Mouse (Mus musculus) MEL (cell line): ENCODE data around the gene Usf3. TPM values are rescaled to one million over a fixed set of nuclear protein-coding genes. Genes with fewer than 3 reads are reported as not detected.

Experiments
- DNase-seq: peaks from one replicate; pipeline ENCODE4 v3.0.0; 2011; ENCODE audit warnings: low read depth, low spot score
- H3K27ac ChIP-seq: 2 replicates; pipeline ENCODE4 v1.5.1; 2012; ENCODE audit warnings: low read depth, mild to moderate bottlenecking, control low read depth, low read length, moderate library complexity; ENCODE audit not compliant: control insufficient read depth
- H3K27me3 ChIP-seq, 2 experiments: fragments of 150-350 bp in 1 of 2; sonication (generic) in 1 of 2; 2 replicates each; pipeline ENCODE4 v1.6.1; 2012; ENCODE audit warnings: low read length in 2 of 2, mild to moderate bottlenecking in 2 of 2, improper control_type of control experiment in 1 of 2, moderate library complexity in 1 of 2; ENCODE audit not compliant: insufficient read depth in 2 of 2, control insufficient read depth in 1 of 2
- H3K36me3 ChIP-seq, 2 experiments: 2 replicates each; pipeline ENCODE4 v1.6.1; 2012 to 2014; ENCODE audit warnings: low read length in 2 of 2, improper control_type of control experiment in 1 of 2, inconsistent platforms in 1 of 2, mild to moderate bottlenecking in 1 of 2; ENCODE audit not compliant: insufficient read depth in 2 of 2, control insufficient read depth in 1 of 2
- H3K4me1 ChIP-seq, 2 experiments: fragments of 150-350 bp in 1 of 2; sonication (generic) in 1 of 2; 2 replicates each; pipeline ENCODE4 v1.6.1; 2012; ENCODE audit warnings: low read length in 2 of 2, improper control_type of control experiment in 1 of 2, mild to moderate bottlenecking in 1 of 2; ENCODE audit not compliant: insufficient read depth in 2 of 2, control insufficient read depth in 1 of 2
- H3K4me3 ChIP-seq, 2 experiments: fragments of 150-350 bp in 1 of 2; sonication (generic) in 1 of 2; 2 replicates each; pipeline ENCODE4 v1.5.1; 2012; ENCODE audit warnings: low read depth in 2 of 2, low read length in 2 of 2, mild to moderate bottlenecking in 2 of 2, moderate library complexity in 2 of 2, control low read depth in 1 of 2, improper control_type of control experiment in 1 of 2; ENCODE audit not compliant: control insufficient read depth in 1 of 2, insufficient read depth in 1 of 2
- H3K79me2 ChIP-seq: 2 replicates; pipeline ENCODE4 v1.6.1; 2012; ENCODE audit warnings: mild to moderate bottlenecking, low read length, moderate library complexity; ENCODE audit not compliant: control insufficient read depth, poor library complexity, insufficient read depth
- H3K9ac ChIP-seq: 2 replicates; pipeline ENCODE4 v1.6.1; 2012; ENCODE audit warnings: low read depth, mild to moderate bottlenecking, control low read depth, low read length, moderate library complexity; ENCODE audit not compliant: control insufficient read depth, poor library complexity, severe bottlenecking
- H3K9me3 ChIP-seq: fragments of 150-350 bp; sonication (generic); replicated peaks from 2 replicates; pipeline ENCODE4 v1.6.1; 2012; ENCODE audit warnings: mild to moderate bottlenecking, low read length, improper control_type of control experiment, moderate library complexity; ENCODE audit not compliant: insufficient read depth
- CHD1 ChIP-seq: IDR thresholded peaks from 2 replicates; pipeline ENCODE4 v1.6.1; 2012; ENCODE audit warnings: low read depth, mild to moderate bottlenecking, inconsistent platforms, low read length, improper control_type of control experiment
- E2F4 ChIP-seq: IDR thresholded peaks from 2 replicates; pipeline ENCODE4 v1.6.1; 2011; ENCODE audit warnings: low read depth, low read length, improper control_type of control experiment, borderline replicate concordance
- ETS1 ChIP-seq: IDR thresholded peaks from 2 replicates; pipeline ENCODE4 v1.6.1; 2012; ENCODE audit warnings: low read depth, mild to moderate bottlenecking, inconsistent platforms, low read length, improper control_type of control experiment, moderate library complexity
- GATA1 ChIP-seq: IDR thresholded peaks from 2 replicates; pipeline ENCODE4 v1.6.1; 2011; ENCODE audit warnings: low read depth, low read length, improper control_type of control experiment
- JUND ChIP-seq: IDR thresholded peaks from 2 replicates; pipeline ENCODE4 v1.6.1; 2011; ENCODE audit warnings: low read depth, mild to moderate bottlenecking, improper control_type of control experiment, low read length
- KAT2A ChIP-seq: conservative IDR thresholded peaks from 2 replicates; pipeline ENCODE4 v1.6.1; 2012; ENCODE audit warnings: low read depth, low read length, improper control_type of control experiment, inconsistent platforms
- MAX ChIP-seq: IDR thresholded peaks from 2 replicates; pipeline ENCODE4 v1.6.1; 2011; ENCODE audit warnings: low read length, improper control_type of control experiment
- MEF2A ChIP-seq: IDR thresholded peaks from 2 replicates; pipeline ENCODE4 v1.6.1; 2014; ENCODE audit warnings: low read depth, mild to moderate bottlenecking, inconsistent platforms, low read length, improper control_type of control experiment; ENCODE audit not compliant: poor library complexity, insufficient replicate concordance, severe bottlenecking; ENCODE audit errors: extremely low read depth
- MXI1 ChIP-seq: IDR thresholded peaks from 2 replicates; pipeline ENCODE4 v1.6.1; 2011; ENCODE audit warnings: mild to moderate bottlenecking, low read depth, low read length, improper control_type of control experiment
- MYB ChIP-seq: IDR thresholded peaks from 2 replicates; pipeline ENCODE4 v1.6.1; 2011; ENCODE audit warnings: mild to moderate bottlenecking, low read depth, low read length, improper control_type of control experiment
- NELFE ChIP-seq: IDR thresholded peaks from 2 replicates; pipeline ENCODE4 v1.6.1; 2011; ENCODE audit warnings: low read depth, low read length, improper control_type of control experiment
- NRF1 ChIP-seq: IDR thresholded peaks from 2 replicates; pipeline ENCODE4 v1.6.1; 2014; ENCODE audit warnings: low read depth, mild to moderate bottlenecking, inconsistent platforms, low read length, improper control_type of control experiment, moderate library complexity; ENCODE audit not compliant: poor library complexity, insufficient read depth, severe bottlenecking
- POLR2A ChIP-seq, 2 experiments: IDR thresholded peaks; 2 replicates each; pipeline ENCODE4 v1.6.1; 2011 to 2012; ENCODE audit warnings: low read length in 2 of 2, mild to moderate bottlenecking in 2 of 2, control low read depth in 1 of 2, improper control_type of control experiment in 1 of 2, low read depth in 1 of 2, moderate library complexity in 1 of 2; ENCODE audit not compliant: control insufficient read depth in 1 of 2, insufficient read depth in 1 of 2, poor library complexity in 1 of 2
- POLR2AphosphoS2 ChIP-seq: IDR thresholded peaks from 2 replicates; pipeline ENCODE4 v1.6.1; 2011; ENCODE audit warnings: low read length, improper control_type of control experiment
- POLR2AphosphoS5 ChIP-seq: IDR thresholded peaks from 2 replicates; pipeline ENCODE4 v1.6.1; 2012; ENCODE audit warnings: low read depth, borderline replicate concordance, mild to moderate bottlenecking, inconsistent platforms, low read length, moderate library complexity, mixed read lengths
- RCOR1 ChIP-seq: IDR thresholded peaks from 2 replicates; pipeline ENCODE4 v1.6.1; 2012; ENCODE audit warnings: low read depth, mild to moderate bottlenecking, inconsistent platforms, low read length, improper control_type of control experiment
- SIN3A ChIP-seq: IDR thresholded peaks from 2 replicates; pipeline ENCODE4 v1.6.1; 2012; ENCODE audit warnings: low read length, improper control_type of control experiment, inconsistent platforms
- TAL1 ChIP-seq: IDR thresholded peaks from 2 replicates; pipeline ENCODE4 v1.6.1; 2012; ENCODE audit warnings: mild to moderate bottlenecking, inconsistent platforms, low read length, moderate library complexity, mixed read lengths
- TBP ChIP-seq: IDR thresholded peaks from 2 replicates; pipeline ENCODE4 v1.8.0; 2011; ENCODE audit warnings: low read depth, low read length, improper control_type of control experiment
- TCF12 ChIP-seq: IDR thresholded peaks from 2 replicates; pipeline ENCODE4 v1.6.1; 2014; ENCODE audit warnings: low read depth, mild to moderate bottlenecking, inconsistent platforms, low read length, improper control_type of control experiment, moderate library complexity
- USF1 ChIP-seq: IDR thresholded peaks from 2 replicates; pipeline ENCODE4 v1.6.1; 2014; ENCODE audit warnings: low read depth, mild to moderate bottlenecking, inconsistent platforms, low read length, improper control_type of control experiment, moderate library complexity
- USF2 ChIP-seq, 2 experiments: IDR thresholded peaks; 2 replicates each; pipeline ENCODE4 v1.6.1; 2011 to 2012; ENCODE audit warnings: improper control_type of control experiment in 2 of 2, low read length in 2 of 2, borderline replicate concordance in 1 of 2, inconsistent platforms in 1 of 2, low read depth in 1 of 2, mild to moderate bottlenecking in 1 of 2; ENCODE audit not compliant: insufficient read depth in 1 of 2
- ZKSCAN1 ChIP-seq: IDR thresholded peaks from 2 replicates; pipeline ENCODE4 v1.6.1; 2012; ENCODE audit warnings: low read depth, mild to moderate bottlenecking, inconsistent platforms, low read length, improper control_type of control experiment, moderate library complexity
- ZMIZ1 ChIP-seq: IDR thresholded peaks from 2 replicates; pipeline ENCODE4 v1.6.1; 2012; ENCODE audit warnings: low read depth, mild to moderate bottlenecking, inconsistent platforms, low read length, improper control_type of control experiment, moderate library complexity
- polyA plus RNA-seq, 2 experiments: library from polyadenylated mRNA; stranded (reverse) in 1 of 2; unstranded in 1 of 2; fragments of >175 nt in 1 of 2; fragments of >200 nt in 1 of 2; gene quantifications; 2 replicates each; pipeline versions ENCODE4 v1.2.1 to v1.2.4; 2012; ENCODE audit warnings: low replicate concordance in 2 of 2, low read depth in 1 of 2; ENCODE audit not compliant: insufficient read length in 2 of 2, insufficient read depth in 1 of 2, missing spikeins in 1 of 2
- total RNA-seq: library from RNA; depleted of rRNA; stranded (reverse); fragments of 300-350 nt; gene quantifications from 2 replicates; pipeline ENCODE4 v1.2.3, GENCODE M21; 2012

The Usf3 gene
- total and polyA plus RNA-seq, 3 experiments, result 3.4 to 89.6 (median 11.0) TPM

- TF ChIP-seq TCF12 (no peak), TBP (no peak)
Observed at GRCm38 (mm10) chr16:44138979-44139535, 34.0 kb upstream of the Usf3 start (continued).

DNA sequence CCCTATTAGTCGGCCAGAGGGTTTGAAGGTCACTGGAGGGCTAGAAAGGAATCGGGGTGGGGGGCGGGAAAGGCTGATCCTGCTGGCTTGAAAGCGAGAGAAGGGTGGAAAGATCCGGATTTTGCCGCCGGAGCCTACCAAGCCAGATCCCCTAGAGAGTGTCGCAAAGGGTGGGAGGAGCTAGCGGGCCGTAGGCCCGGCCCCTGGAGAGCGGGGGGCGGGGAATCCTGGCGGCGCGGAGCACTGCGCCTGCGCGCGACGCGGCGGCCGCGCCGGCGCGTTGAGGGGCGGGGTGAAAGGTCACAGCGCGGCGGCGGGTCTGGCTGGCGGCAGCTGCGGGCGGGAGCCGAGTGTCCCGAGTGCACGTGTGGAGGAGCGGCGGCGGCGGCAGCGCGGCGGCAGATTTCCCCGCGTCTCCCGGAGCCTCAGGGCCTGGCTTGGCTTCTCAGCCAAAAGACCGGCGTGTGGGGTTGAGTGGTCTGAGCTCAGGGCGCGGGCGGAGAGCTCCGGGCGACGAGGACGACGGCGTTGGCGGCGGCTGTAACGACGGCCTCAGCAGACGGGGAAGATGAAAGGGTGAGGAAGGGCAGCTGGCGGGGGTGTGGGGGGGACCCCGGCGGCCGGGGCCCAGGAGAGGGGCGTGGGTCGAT lies 33.4 kb upstream of the Usf3 start, which contains the start of the genes Atp6v1a and Naa50:
TSS of gene Atp6v1a (minus strand) at position 170 of the 650 bp plus-strand sequence.
TSS of gene Naa50 (plus strand) at position 295 of the 650 bp plus-strand sequence.
- DNase-seq, result peak; percentile 88
- Histone ChIP-seq H3K36me3 (peaks cover 4 to 34% of the 10 kb centered on the region in 2 experiments), H3K9me3 (no peaks in the 10 kb centered on the region)

DNA sequence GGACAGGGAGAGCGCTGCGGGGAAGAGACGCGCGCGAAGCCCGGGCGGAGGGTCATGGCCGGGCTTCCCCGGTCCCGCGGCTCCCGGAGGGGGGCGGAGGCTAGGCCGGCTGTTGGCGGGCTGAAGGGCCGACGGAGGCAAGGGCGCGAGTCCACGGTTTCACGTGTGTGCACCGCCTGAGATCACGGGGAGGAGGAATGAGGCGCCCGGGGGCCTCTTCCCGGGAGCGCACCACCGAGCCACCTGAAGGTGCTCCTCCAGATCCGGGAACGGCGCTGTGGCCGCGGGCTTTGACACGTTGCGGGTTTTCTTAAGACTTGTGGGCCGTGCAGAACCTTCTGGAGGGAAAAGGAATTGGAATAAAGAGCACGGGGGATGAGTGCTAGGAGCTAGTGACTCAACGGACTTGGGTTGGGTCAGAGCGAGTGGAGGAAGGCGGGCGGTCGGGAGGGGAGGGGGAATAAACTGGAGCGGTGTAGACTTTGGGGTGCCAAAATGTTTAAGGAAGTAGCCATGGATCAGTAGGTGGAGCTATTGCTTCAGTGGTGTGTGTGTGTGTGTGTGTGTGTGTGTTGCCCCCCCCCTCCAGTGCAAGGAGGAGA lies 32.8 kb upstream of the Usf3 start:
- Histone ChIP-seq H3K4me3 (peak overlapping the region; percentile 96 to 100), H3K4me1 (peaks cover 6 to 11% of the 10 kb centered on the region in 2 experiments), H3K27me3 (no peaks in the 10 kb centered on the region), H3K9me3 (no peaks in the 10 kb centered on the region), H3K79me2 (peaks cover 54% of the 10 kb centered on the region), H3K9ac (peak overlapping the region; percentile 100), H3K27ac (peak overlapping the region; percentile 94), H3K36me3 (peaks cover 10 to 38% of the 10 kb centered on the region in 2 experiments)
- DNase-seq, result peak; percentile 92
- TF ChIP-seq E2F4 (no peak), MXI1 (peak; percentile 13; the same call in 1 of the 2 replicates), JUND (no peak), ZMIZ1 (no peak), GATA1 (0 out of 2 replicates have a peak, but pooled peaks have one; percentile 22), NELFE (peak; percentile 43; the same call in 1 of the 2 replicates), USF1 (no peak), RCOR1 (no peak), MEF2A (no peak), KAT2A (no peak), SIN3A (peak; percentile 92), TBP (peak; percentile 59; the same call in 1 of the 2 replicates), POLR2AphosphoS2 (no peak), POLR2AphosphoS5 (no peak), TAL1 (no peak), ZKSCAN1 (no peak), NRF1 (no peak), USF2 (IDR thresholded peaks at IDR 0.05; ENCODE audit: borderline replicate concordance in 1 of 2, insufficient read depth in 1 of 2, low read depth in 1 of 2, low read length in 2 of 2) (no peak)

More for the DNA sequence above, 33.4 kb upstream of the Usf3 start, which contains the start of the genes Atp6v1a and Naa50:
- H3K79me2 ChIP-seq, result peaks cover 50% of the 10 kb centered on the region
- H3K27ac ChIP-seq, result peak within 1 kb of the TSS; percentile 100
- TF ChIP-seq NELFE, result peak; percentile 88
- 0 out of 2 replicates have a peak, but pooled peaks have one; percentile 31 for TF ChIP-seq ZMIZ1
- TF ChIP-seq TCF12, result 0 out of 2 replicates have a peak, but pooled peaks have one; percentile 31
- peak; percentile 30; the same call in 1 of the 2 replicates for TF ChIP-seq POLR2AphosphoS2
- TF ChIP-seq MYB, result no peak
- TF ChIP-seq POLR2A (IDR thresholded peaks at IDR 0.05; ENCODE audit: control insufficient read depth in 1 of 2, insufficient read depth in 1 of 2, low read depth in 1 of 2, low read length in 2 of 2, poor library complexity in 1 of 2), result peak; percentile 81 to 88
- TF ChIP-seq CHD1, result 0 out of 2 replicates have a peak, but pooled peaks have one; percentile 45
- TF ChIP-seq MXI1, result peak; percentile 94; the same call in 1 of the 2 replicates
- TF ChIP-seq ETS1, result no peak
- TF ChIP-seq TBP, result peak; percentile 40; the same call in 1 of the 2 replicates
- TF ChIP-seq USF2 (IDR thresholded peaks at IDR 0.05; ENCODE audit: borderline replicate concordance in 1 of 2, insufficient read depth in 1 of 2, low read depth in 1 of 2, low read length in 2 of 2), result no peak
- TF ChIP-seq MAX, result no peak; the same call in 1 of the 2 replicates
- peak; percentile 95 for TF ChIP-seq NRF1
- peaks cover 6 to 11% of the 10 kb centered on the region in 2 experiments for H3K4me1 ChIP-seq
- peak within 1 kb of the TSS; percentile 100 for H3K9ac ChIP-seq
- no peaks in the 10 kb centered on the region for H3K27me3 ChIP-seq
- H3K4me3 ChIP-seq, result peak within 1 kb of the TSS; percentile 96 to 100
